Mouse (Mus musculus) spleen, adult 10 weeks (tissue): ENCODE results near the gene Slc25a29. TPM values are rescaled to one million over a fixed set of nuclear protein-coding genes. Genes with fewer than 3 reads are reported as not detected.

Experiments
- polyA plus RNA-seq: library from polyadenylated mRNA; stranded (reverse); fragments of 350-450 nt; fragmentation: Illumina TruSeq; extraction: RNeasy Lipid Tissue Mini Kit (QIAGEN cat#74804); gene quantifications from one replicate; pipeline ENCODE4 v1.2.3, GENCODE M21; 2015; ENCODE audit warnings: low replicate concordance; ENCODE audit not compliant: insufficient read depth

The Slc25a29 gene
- polyA plus RNA-seq = 1.9 TPM

DNA sequence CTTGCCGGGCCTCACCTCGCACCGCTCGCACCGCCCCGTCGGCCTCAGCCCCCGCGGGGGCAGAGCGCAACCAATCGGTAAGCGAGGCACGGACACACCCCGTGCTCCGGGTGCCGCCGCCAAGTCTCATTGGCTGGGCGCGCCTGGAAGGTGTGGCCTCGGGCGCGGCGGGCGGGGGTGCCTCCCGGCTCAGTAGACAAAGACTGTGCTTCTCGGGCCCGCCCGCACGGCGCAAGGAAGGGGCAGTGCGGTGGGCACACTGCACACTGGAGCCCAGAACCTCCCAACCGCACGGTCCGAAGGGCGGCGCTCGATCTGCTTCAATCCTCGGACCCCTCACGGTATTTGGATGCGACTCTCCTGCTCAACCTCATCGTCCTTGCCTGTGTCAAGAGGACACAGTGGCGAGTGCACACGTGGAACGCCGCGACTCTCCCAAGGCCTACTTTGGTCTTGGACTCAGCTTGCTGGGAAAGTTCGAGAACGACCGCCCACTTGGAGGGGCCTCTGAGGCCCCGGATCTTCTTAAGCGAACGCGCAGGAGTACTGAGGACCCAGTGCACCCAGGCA lies at the start of gene Slc25a29, which contains the start of gene Slc25a47:
Gene Slc25a29, minus strand, starts transcription at position 44 of the 570 bp plus-strand sequence.
Gene Slc25a47, plus strand, starts transcription at position 207 of the 570 bp plus-strand sequence.

GRCm38 (mm10) chr12:108792546-108793452 lies 42.9 kb downstream of the Slc25a29 start, which contains the start of gene Yy1:
Yy1 (plus strand) TSS chr12:108792973.

Other genes starting within 250 kb of the Slc25a29 start
- gene Degs2, start 133.6 kb downstream of the Slc25a29 start, polyA plus RNA-seq = not detected
- 67.4 TPM for gene Yy1, start 42.9 kb downstream of the Slc25a29 start, polyA plus RNA-seq
- gene Slc25a47, start 163 bp upstream of the Slc25a29 start, polyA plus RNA-seq = 1.4 TPM
- gene Wdr25, start 57.7 kb upstream of the Slc25a29 start, polyA plus RNA-seq = 2.6 TPM
- gene Wars, start 58.3 kb upstream of the Slc25a29 start, polyA plus RNA-seq = 33.8 TPM
- gene Begain, start 232.3 kb upstream of the Slc25a29 start, polyA plus RNA-seq = 2.0 TPM